Mouse (Mus musculus): ENCODE results near the gene Hist1h4a.

DNA sequence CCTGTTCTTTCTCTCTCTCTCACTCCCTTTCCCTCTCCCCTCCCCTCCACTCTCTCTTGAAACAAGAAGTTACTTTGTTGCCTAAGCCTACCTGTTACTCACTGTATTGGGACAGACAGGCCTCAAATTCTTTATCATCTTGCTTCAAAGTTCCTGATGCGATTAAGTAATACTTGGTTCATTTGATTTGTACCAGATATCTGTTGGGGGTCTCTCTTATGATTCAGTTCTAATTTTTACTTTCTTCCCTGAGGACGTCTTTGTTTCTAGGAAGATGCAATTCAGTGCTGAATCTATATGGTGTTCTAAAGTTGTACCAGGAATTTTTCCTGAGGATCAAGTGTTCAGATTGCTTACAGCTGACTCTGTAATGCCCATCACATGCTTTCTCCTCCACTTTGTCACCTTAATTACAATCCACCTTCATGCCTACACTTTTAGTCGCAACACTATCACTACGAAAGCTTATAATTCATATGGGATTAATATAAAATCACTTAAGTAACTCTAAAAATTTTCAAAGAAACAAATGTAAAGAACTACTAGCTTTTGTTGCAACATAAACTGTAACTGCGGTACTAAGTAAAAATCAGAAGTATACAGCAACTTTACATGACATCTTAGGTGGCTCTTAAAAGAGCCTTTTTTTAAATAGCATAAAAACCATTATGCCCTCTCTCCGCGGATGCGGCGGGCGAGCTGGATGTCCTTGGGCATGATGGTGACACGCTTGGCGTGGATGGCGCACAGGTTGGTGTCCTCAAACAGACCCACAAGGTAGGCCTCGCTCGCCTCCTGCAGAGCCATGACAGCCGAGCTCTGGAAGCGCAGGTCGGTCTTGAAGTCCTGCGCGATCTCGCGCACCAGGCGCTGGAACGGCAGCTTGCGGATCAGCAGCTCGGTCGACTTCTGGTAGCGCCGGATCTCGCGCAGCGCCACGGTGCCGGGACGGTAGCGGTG lies 16.3 kb downstream of the Hist1h4a start:
- no peak for TF ChIP-seq POLR2A (IDR thresholded peaks at IDR 0.05; ENCODE audit: low read depth, low read length)
- no peak for TF ChIP-seq CTCF (conservative IDR thresholded peaks at IDR 0.05; ENCODE audit: insufficient read depth, insufficient read length, low read depth, low read length)
